Mouse (Mus musculus) spleen, embryonic (tissue): ENCODE data around the gene Csmd2.

Experiments
- CTCF ChIA-PET: fragments of 350-600 bp; sonication (Branson Sonifier 250); formaldehyde crosslinking; loops from one replicate; lab custom pipeline; 2022; lab: Charles Lee

Csmd2 gene

DNA sequence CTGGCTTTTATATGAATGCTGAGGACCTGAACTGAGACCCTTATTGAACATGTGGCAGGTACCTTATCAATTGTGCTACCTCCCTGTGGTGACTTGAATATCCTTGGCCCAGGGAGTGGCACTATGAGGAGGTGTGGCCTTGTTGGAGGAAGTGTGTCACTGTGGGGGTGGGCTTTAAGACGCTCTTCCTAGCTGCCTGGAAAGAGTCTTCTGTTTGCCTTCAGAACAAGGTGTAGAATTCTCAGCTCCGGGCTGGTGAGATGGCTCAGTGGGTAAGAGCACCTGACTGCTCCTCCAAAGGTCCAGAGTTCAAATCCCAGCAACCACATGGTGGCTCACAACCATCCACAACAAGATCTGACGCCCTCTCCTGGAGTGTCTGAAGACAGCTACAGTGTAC, 624.1 kb downstream of the Csmd2 start:
- CTCF ChIA-PET = interaction anchor here (0.6 kb wide), 1 partner anchor 245 kb away, joined by 3 read pairs; no protein-coding TSS in a partner anchor

DNA sequence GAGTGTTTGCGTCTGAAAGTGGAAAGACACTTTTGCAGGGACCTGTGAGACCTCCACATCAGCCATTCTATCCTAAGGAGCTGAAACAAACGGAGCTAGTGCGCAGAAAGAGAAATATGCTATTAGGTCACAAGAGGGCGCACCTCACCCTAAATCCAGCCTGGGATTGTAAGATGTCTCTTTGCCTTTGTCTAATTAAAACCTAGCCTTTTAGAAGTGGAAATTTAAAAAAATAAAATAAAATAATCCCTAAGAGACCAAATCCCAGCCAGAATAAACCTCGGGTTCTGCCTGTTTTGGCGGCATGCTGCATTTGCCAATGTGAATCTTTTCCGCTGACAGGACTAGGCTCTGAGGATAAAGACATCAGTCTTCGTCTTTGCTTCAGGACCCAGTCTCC, 625.7 kb downstream of the Csmd2 start:
- CTCF ChIA-PET = no interaction called here

DNA sequence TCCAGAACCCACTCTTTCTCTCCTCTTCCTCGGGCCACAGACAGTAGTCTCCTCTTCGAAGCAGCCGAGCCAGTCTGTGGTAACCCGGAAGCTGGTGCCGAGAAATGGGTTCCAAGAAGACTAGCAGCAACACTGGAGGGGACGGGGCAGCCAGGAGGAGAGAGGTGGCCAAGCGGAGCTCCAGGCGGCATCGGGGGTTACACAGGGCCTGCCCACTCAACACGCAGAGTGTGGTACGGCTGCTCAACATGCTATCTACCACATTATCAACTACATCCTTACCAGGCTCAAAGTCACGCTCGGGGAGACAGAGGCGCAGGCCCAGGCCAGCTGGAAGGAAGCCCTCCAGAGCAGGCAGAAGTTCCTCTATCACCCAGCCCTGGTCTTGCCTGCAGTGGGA, 628.1 kb downstream of the Csmd2 start:
- CTCF ChIA-PET = no interaction called here
